Mouse (Mus musculus) kidney, embryonic 14.5 days (tissue): ENCODE results near the gene Ace2. TPM values are rescaled to one million over a fixed set of nuclear protein-coding genes. Genes with fewer than 3 reads are reported as not detected.

ENCODE experiments used
- ATAC-seq: fragments of 200-750 bp; cut with Nextera tagmentation; 2 replicates; pipeline ENCODE4 v1.8.0; 2017; ENCODE audit warnings: moderate number of reproducible peaks, mild to moderate bottlenecking, moderate TSS enrichment, moderate library complexity; ENCODE audit not compliant: low FRiP score, low TSS enrichment
- H3K27ac ChIP-seq: fragments of 300-500 bp; sonication (generic); 2 replicates; pipeline ENCODE4 v1.5.1; 2014; ENCODE audit warnings: low read depth, mild to moderate bottlenecking, low read length, moderate library complexity, mixed read lengths
- H3K27me3 ChIP-seq: fragments of 300-500 bp; sonication (generic); 2 replicates; pipeline ENCODE4 v1.6.1; 2014; ENCODE audit warnings: mild to moderate bottlenecking, low read length; ENCODE audit not compliant: control insufficient read depth, insufficient read depth
- H3K36me3 ChIP-seq: fragments of 300-500 bp; sonication (generic); 2 replicates; pipeline ENCODE4 v1.6.1; 2014; ENCODE audit warnings: low read length, mixed read lengths; ENCODE audit not compliant: control insufficient read depth, insufficient read depth
- H3K4me1 ChIP-seq: fragments of 300-500 bp; sonication (generic); 2 replicates; pipeline ENCODE4 v1.6.1; 2014; ENCODE audit warnings: low read length, mixed read lengths; ENCODE audit not compliant: control insufficient read depth, insufficient read depth
- H3K4me2 ChIP-seq: fragments of 300-500 bp; sonication (generic); replicated peaks from 2 replicates; pipeline ENCODE4 v1.6.1; 2014; ENCODE audit warnings: low read depth, mild to moderate bottlenecking, low read length
- H3K4me3 ChIP-seq: fragments of 300-500 bp; sonication (generic); 2 replicates; pipeline ENCODE4 v1.5.1; 2014; ENCODE audit warnings: mild to moderate bottlenecking, low read length
- H3K9ac ChIP-seq: fragments of 300-500 bp; sonication (generic); 2 replicates; pipeline ENCODE4 v1.6.1; 2014; ENCODE audit warnings: low read depth, mild to moderate bottlenecking, low read length, moderate library complexity
- H3K9me3 ChIP-seq: fragments of 300-500 bp; sonication (generic); 2 replicates; pipeline ENCODE4 v1.6.1; 2016; ENCODE audit warnings: low read length; ENCODE audit not compliant: control insufficient read depth
- WGBS: fragments of 180-500 bp; shearing (Covaris S2); extraction: QIAGEN DNeasy Blood & Tissue Kit; methylation state at CpG from one replicate; pipeline ENCODE4 v1.1.7; 2014; 5-methylcytosine and 5-hydroxymethylcytosine counted together
- polyA plus RNA-seq: library from polyadenylated mRNA; unstranded; fragments of >200 nt; fragmentation: Nextera tagmentation; extraction: Ambion mirVana; gene quantifications from 2 replicates; pipeline ENCODE4 v1.2.1, GENCODE M21; 2014

Ace2 gene
- polyA plus RNA-seq, 1 experiment from 2014 or later = 53.1 TPM

DNA sequence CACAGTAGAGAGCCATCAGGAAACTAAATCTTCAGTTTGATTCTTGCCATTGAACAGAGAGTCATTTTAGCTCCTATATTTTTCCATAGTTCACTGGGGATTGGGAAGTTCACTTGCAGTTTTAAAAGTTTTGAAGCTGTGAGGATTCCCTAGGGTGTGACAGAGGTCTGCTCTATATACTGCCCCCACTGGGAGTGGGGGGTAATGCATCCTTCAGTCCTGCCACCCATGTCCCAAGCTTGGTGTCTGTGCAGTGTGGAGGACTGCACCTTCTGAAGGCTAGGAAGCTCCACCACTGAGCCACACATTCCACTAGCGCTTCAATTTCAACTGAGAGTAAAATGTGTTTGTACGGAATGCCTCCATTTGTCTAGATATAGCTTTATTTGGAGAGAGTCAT is 82.9 kb downstream of the Ace2 start:
- WGBS = 79% methylated on average over 2 of the region's 2 CpGs

DNA sequence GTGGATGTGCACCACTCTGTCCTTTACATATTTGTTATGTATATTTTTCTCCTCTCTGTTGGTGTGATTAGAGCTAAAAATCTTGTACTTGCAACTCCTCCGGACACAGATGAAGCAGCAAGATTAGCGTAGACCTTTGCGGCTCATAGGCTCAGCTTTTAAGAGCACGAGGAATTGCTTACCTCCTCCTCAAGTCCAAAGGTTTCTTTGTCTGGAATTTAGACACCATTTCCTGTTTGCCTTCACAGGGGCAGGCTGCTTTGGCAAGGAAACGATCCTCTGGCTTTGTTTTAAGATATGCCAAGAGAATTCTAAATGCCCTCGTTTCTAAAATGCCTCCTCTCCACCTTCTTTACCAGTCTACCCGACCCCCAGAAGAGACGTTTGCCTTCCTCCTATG is 94.2 kb downstream of the Ace2 start:
- 52% methylated on average over 8 of the region's 8 CpGs for WGBS
- no peak for ATAC-seq

More for the DNA sequence above, 82.9 kb downstream of the Ace2 start:
- no peak overlapping the region for H3K9ac ChIP-seq
- no peak overlapping the region for H3K4me2 ChIP-seq
- no peak overlapping the region for H3K4me3 ChIP-seq
- H3K9me3 ChIP-seq = no peaks in the 10 kb centered on the region
- H3K27me3 ChIP-seq = no peaks in the 10 kb centered on the region
- no peaks in the 10 kb centered on the region for H3K36me3 ChIP-seq
- no peaks in the 10 kb centered on the region for H3K4me1 ChIP-seq
- ATAC-seq = no peak
- no peak overlapping the region for H3K27ac ChIP-seq

More for the DNA sequence above, 94.2 kb downstream of the Ace2 start:
- no peaks in the 10 kb centered on the region for H3K27me3 ChIP-seq
- H3K36me3 ChIP-seq = no peaks in the 10 kb centered on the region
- H3K9me3 ChIP-seq = no peaks in the 10 kb centered on the region
- no peak overlapping the region for H3K4me2 ChIP-seq
- H3K9ac ChIP-seq = no peak overlapping the region
- H3K4me3 ChIP-seq = no peak overlapping the region
- H3K4me1 ChIP-seq = no peaks in the 10 kb centered on the region
- no peak overlapping the region for H3K27ac ChIP-seq

Other genes with a start within 250 kb of the Ace2 start
- 20.4 and 26.8 TPM in 2 replicates for gene Ap1s2, start 230.3 kb upstream of the Ace2 start, polyA plus RNA-seq
- 63.2 and 71.1 TPM in 2 replicates for gene Zrsr2, start 180.7 kb upstream of the Ace2 start, polyA plus RNA-seq
- 0.86 and 1.3 TPM in 2 replicates for gene Car5b, start 111.3 kb upstream of the Ace2 start, polyA plus RNA-seq
- 35.9 and 36.7 TPM in 2 replicates for gene Siah1b, start 62.8 kb upstream of the Ace2 start, polyA plus RNA-seq
- 29.7 and 31.0 TPM in 2 replicates for gene Cltrn, start 50.5 kb upstream of the Ace2 start, polyA plus RNA-seq
- 0.57 and 0.62 TPM in 2 replicates for gene Bmx, start 118.9 kb downstream of the Ace2 start, polyA plus RNA-seq
- gene Pir, start 130.0 kb downstream of the Ace2 start, polyA plus RNA-seq = 10.8 and 11.3 TPM in 2 replicates
- gene Vegfd, start 234.0 kb downstream of the Ace2 start, polyA plus RNA-seq = 16.0 and 19.3 TPM in 2 replicates